Mouse (Mus musculus): ENCODE measurements at regions not wholly inside any gene's neighbourhood (a gene's known extent, or its start where the extent isn't known, plus 50 kb on each side); places are given as distances from the start of the nearest gene placed in this dataset.
A peak's percentile ranks its signal among the peaks of the same experiment; 100 is the strongest.

DNA sequence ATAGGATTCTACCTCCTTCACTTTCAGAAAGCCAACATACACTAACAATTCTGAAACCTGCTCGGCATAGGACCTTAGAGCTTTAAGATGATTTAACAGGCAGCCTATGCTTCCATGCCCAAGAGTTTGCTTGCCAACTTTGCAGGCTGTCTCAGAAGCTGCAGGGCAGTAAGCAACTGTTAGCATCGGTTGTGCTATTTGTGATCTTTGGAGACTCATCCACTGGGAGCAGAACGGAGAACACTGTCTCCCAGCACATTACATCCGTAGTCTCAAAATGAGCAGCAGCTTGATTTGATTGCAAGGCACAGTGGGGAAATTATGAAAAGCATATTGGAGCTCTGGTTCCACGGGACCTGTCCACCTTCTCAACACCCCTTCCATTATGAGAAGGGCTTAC, 108.5 kb upstream of the Pter start:
- DNase-seq (ENCODE audit: low spot score in 2 of 2), result peak in 1 of 2 experiments; percentile 16

DNA sequence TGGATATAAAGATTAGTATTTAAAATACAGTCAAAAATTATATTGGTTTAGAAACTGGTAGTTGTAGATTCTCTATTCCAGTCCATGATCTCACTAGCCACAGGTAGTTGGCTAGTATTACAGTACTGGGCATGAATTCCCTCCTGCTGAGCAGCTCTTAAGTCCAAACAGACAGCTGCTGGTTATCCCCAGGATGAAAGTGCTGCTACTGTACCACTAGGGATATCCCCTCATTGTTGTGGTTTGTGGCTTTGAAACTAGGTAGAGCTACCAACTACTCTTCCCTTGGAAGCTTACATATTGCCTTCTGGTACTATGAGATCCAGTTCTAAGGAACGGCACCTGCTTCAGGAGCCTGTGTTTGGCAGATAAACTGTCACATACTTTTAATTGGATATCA, 97.9 kb upstream of the Pter start:
- DNase-seq (ENCODE audit: low spot score in 2 of 2), result no peak

DNA sequence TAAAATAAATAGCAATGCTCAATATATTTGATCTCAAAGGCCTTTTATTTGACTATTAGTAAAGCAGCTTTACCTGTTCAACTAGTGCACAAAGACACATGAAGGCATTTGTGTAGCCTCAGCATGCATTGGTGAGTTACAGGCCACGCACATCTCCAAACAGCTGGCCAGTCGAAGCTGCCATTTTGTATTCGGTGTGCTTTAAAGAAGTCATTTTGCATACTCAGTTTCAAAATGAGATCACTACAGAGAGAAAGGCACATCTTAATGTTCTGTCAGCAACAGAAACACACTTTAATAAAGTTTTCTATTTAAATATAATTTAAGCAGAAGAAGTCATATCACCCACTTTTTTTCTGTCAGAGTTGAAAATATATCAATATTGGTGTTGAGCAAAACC, 90.3 kb upstream of the Pter start:
- no peak for DNase-seq (ENCODE audit: low spot score in 2 of 2)

DNA sequence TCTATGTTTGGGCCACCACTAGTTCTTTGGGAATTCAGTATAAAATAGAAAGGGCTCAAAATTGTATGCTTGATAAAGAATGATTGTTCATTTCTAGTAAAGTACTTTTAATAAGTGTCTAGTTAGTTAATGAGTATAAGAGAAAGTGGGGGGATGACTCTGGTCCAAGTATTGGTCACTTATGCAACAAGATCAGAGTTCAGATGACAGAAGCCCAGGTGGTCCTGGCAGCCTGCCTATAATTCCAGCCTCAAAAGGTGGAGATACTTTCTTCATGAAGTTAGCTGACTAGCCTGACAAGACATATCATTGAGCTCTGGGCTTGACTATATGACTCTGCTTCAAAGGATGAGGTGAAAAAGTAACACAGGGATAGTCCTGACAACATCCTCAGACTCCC, 57.3 kb upstream of the Pter start:
- DNase-seq (ENCODE audit: low spot score in 2 of 2), result no peak

DNA sequence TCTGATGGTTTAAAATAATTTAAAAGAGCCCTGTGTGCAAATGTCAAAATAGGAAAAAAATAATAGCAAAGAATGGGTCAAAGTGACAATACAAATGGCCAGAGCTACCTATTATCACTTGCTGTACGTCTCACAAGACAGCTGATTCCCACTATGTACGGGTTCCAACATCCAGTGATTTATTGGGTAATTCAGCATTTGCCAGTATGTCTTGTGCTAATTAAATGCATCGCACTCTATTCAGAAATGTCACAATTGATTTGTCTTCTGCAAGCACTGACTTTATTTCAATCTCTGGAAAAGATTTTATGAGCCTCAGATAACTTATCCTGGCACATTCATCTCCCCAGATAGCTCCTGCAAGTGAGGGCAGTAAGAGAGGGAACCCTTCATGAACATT, 55.1 kb upstream of the Pter start:
- no peak for DNase-seq (ENCODE audit: low spot score in 2 of 2)
